Mouse (Mus musculus): ENCODE results near the gene Kyat1. TPM values are rescaled to one million over a fixed set of nuclear protein-coding genes. Genes with fewer than 3 reads are reported as not detected.

Gene Kyat1
- polyA plus RNA-seq (2014; fragmentation: Nextera tagmentation; extraction: Ambion mirVana): 8.2 and 9.6 TPM in 2 replicates

GRCm38 (mm10) chr2:30205629-30206357 is at the start of gene Kyat1:
Gene Kyat1 (minus strand): TSS chr2:30205847.
- H3K4me1 ChIP-seq (ENCODE audit: control insufficient read depth, insufficient read depth, low read length): peaks cover 12% of the 10 kb centered on the region
- peak within 1 kb of the TSS; percentile 50; the same call in 1 of the 2 replicates for H3K27ac ChIP-seq (ENCODE audit: low read depth, low read length)
- peak within 1 kb of the TSS; percentile 73 for H3K4me3 ChIP-seq (ENCODE audit: low read depth, low read length)
- WGBS: under 1% methylated on average over 44 of the region's 44 CpGs
- no peaks in the 10 kb centered on the region for H3K36me3 ChIP-seq (ENCODE audit: control insufficient read depth, insufficient read depth, low read length)
- peak; percentile 99 for DNase-seq (ENCODE audit: low spot score, missing footprints)
- H3K27me3 ChIP-seq (ENCODE audit: control insufficient read depth, insufficient read depth, low read length): no peaks in the 10 kb centered on the region
- peak within 1 kb of the TSS; percentile 68 for H3K9ac ChIP-seq (ENCODE audit: low read length)
- H3K4me2 ChIP-seq: peak within 1 kb of the TSS; percentile 85
- H3K9me3 ChIP-seq (ENCODE audit: control insufficient read depth, low read length): no peaks in the 10 kb centered on the region
- peak; percentile 96 for ATAC-seq (ENCODE audit: low FRiP score)

DNA sequence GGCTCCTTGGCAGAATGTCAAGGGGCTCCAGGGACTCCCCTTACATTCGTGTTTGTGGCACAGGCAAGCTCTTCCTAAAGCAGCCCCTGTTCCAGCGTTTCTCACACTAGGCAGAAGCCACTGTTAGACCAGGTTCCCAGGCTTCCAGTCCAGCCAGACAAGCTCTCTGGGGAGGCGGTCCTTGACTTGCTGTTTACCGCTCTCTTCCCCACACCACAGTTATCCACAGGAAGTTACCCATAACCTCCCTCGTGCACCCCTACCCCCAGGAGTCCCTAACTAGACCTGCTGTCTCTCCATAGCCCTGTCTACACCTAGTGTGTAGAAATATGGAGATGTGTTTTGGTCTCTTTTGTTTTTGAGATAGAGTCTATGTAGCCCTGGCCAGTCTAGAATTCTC is 48.2 kb upstream of the Kyat1 start:
- no peaks in the 10 kb centered on the region for H3K9me3 ChIP-seq (ENCODE audit: control insufficient read depth, low read length)
- no peak overlapping the region for H3K9ac ChIP-seq (ENCODE audit: low read length)
- no peak overlapping the region for H3K4me2 ChIP-seq
- peaks cover 26% of the 10 kb centered on the region for H3K36me3 ChIP-seq (ENCODE audit: control insufficient read depth, insufficient read depth, low read length)
- H3K27ac ChIP-seq (ENCODE audit: low read depth, low read length): no peak overlapping the region
- 88% methylated on average over 5 of the region's 5 CpGs for WGBS
- H3K27me3 ChIP-seq (ENCODE audit: control insufficient read depth, insufficient read depth, low read length): no peaks in the 10 kb centered on the region
- DNase-seq (ENCODE audit: low spot score, missing footprints) (no peak), ATAC-seq (ENCODE audit: low FRiP score) (no peak)
- H3K4me3 ChIP-seq (ENCODE audit: low read depth, low read length): no peak overlapping the region
- H3K4me1 ChIP-seq (ENCODE audit: control insufficient read depth, insufficient read depth, low read length): no peaks in the 10 kb centered on the region

GRCm38 (mm10) chr2:30252521-30252920 is 46.9 kb upstream of the Kyat1 start:
- Histone ChIP-seq H3K4me3 (ENCODE audit: low read depth, low read length) (no peak overlapping the region), H3K27me3 (ENCODE audit: control insufficient read depth, insufficient read depth, low read length) (no peaks in the 10 kb centered on the region), H3K9ac (ENCODE audit: low read length) (no peak overlapping the region), H3K4me1 (ENCODE audit: control insufficient read depth, insufficient read depth, low read length) (no peaks in the 10 kb centered on the region), H3K27ac (ENCODE audit: low read depth, low read length) (no peak overlapping the region), H3K36me3 (ENCODE audit: control insufficient read depth, insufficient read depth, low read length) (peaks cover 22% of the 10 kb centered on the region), H3K9me3 (ENCODE audit: control insufficient read depth, low read length) (no peaks in the 10 kb centered on the region), H3K4me2 (no peak overlapping the region)
- WGBS: 83% methylated on average over 3 of the region's 3 CpGs
- DNase-seq (ENCODE audit: low spot score, missing footprints) (no peak), ATAC-seq (ENCODE audit: low FRiP score) (no peak)

GRCm38 (mm10) chr2:30251417-30252104 is 45.9 kb upstream of the Kyat1 start:
- H3K9ac ChIP-seq (ENCODE audit: low read length): no peak overlapping the region
- no peak overlapping the region for H3K4me2 ChIP-seq
- H3K36me3 ChIP-seq (ENCODE audit: control insufficient read depth, insufficient read depth, low read length): peaks cover 14% of the 10 kb centered on the region
- H3K27ac ChIP-seq (ENCODE audit: low read depth, low read length): no peak overlapping the region
- no peak for DNase-seq (ENCODE audit: low spot score, missing footprints)
- no peaks in the 10 kb centered on the region for H3K4me1 ChIP-seq (ENCODE audit: control insufficient read depth, insufficient read depth, low read length)
- 84% methylated on average over 5 of the region's 5 CpGs for WGBS
- no peak for ATAC-seq (ENCODE audit: low FRiP score)
- H3K27me3 ChIP-seq (ENCODE audit: control insufficient read depth, insufficient read depth, low read length): no peaks in the 10 kb centered on the region
- H3K4me3 ChIP-seq (ENCODE audit: low read depth, low read length): no peak overlapping the region
- no peaks in the 10 kb centered on the region for H3K9me3 ChIP-seq (ENCODE audit: control insufficient read depth, low read length)

DNA sequence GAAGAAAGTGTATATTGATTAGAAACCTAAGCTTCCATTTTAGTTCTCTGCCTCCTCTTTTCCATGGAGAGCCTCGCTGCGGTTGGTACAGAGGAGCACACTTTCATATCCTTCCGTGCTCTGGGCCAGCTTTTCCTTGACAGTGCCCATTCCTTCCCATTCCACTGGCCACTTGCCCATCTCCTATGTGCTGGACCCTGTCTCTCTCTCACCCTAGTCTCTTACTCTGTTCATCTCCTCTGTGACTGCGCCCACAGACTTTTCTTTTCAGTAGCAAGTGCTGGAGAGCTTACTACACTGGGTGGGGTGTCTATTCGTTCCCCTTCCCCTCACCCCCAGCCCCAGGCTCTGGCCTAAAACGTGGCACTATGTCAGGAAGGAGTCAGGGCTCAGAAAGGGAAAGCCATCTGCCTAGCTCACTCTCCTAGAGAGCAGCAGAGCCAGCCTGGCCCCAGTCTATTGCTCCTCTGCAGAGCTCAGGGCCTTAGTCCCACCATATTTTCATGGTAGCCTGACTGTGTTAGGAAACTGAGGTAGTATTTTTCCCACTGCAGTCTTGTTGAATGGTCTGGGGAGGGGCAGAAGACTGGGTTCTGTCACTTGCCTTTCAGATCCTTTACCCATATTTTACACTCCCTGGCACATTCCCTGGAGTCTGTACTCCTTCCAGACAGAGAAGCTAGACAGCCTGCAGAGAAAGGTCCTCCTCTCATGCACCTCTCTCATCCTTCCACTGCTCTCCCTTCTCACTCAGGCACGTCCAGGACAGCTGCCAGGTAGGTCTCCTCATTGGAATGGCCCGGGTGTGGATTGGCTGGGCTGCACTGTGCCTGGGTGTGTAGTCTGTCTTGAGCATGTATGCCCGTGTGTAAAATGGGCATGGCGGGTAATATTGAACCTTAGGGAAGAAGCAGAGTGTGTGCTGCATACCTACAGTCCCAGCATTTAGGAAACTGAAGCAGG is 44.8 kb upstream of the Kyat1 start:
- 93% methylated on average over 10 of the region's 10 CpGs for WGBS

GRCm38 (mm10) chr2:30249182-30249581 is 43.5 kb upstream of the Kyat1 start:
- Histone ChIP-seq H3K36me3 (ENCODE audit: control insufficient read depth, insufficient read depth, low read length) (peaks cover 4% of the 10 kb centered on the region), H3K9ac (ENCODE audit: low read length) (no peak overlapping the region), H3K9me3 (ENCODE audit: control insufficient read depth, low read length) (no peaks in the 10 kb centered on the region), H3K4me1 (ENCODE audit: control insufficient read depth, insufficient read depth, low read length) (no peaks in the 10 kb centered on the region), H3K27me3 (ENCODE audit: control insufficient read depth, insufficient read depth, low read length) (no peaks in the 10 kb centered on the region), H3K4me2 (no peak overlapping the region), H3K4me3 (ENCODE audit: low read depth, low read length) (no peak overlapping the region), H3K27ac (ENCODE audit: low read depth, low read length) (no peak overlapping the region)
- DNase-seq (ENCODE audit: low spot score, missing footprints) (no peak), ATAC-seq (ENCODE audit: low FRiP score) (no peak)
- WGBS: 96% methylated on average over 3 of the region's 3 CpGs

More for the DNA sequence above, 44.8 kb upstream of the Kyat1 start:
- H3K4me3 ChIP-seq (ENCODE audit: low read depth, low read length): no peak overlapping the region
- H3K9me3 ChIP-seq (ENCODE audit: control insufficient read depth, low read length): no peaks in the 10 kb centered on the region
- H3K27me3 ChIP-seq (ENCODE audit: control insufficient read depth, insufficient read depth, low read length): no peaks in the 10 kb centered on the region
- no peaks in the 10 kb centered on the region for H3K4me1 ChIP-seq (ENCODE audit: control insufficient read depth, insufficient read depth, low read length)
- H3K9ac ChIP-seq (ENCODE audit: low read length): no peak overlapping the region
- H3K36me3 ChIP-seq (ENCODE audit: control insufficient read depth, insufficient read depth, low read length): peaks cover 3% of the 10 kb centered on the region
- no peak for ATAC-seq (ENCODE audit: low FRiP score)
- DNase-seq (ENCODE audit: low spot score, missing footprints): no peak
- H3K4me2 ChIP-seq: no peak overlapping the region
- no peak overlapping the region for H3K27ac ChIP-seq (ENCODE audit: low read depth, low read length)

DNA sequence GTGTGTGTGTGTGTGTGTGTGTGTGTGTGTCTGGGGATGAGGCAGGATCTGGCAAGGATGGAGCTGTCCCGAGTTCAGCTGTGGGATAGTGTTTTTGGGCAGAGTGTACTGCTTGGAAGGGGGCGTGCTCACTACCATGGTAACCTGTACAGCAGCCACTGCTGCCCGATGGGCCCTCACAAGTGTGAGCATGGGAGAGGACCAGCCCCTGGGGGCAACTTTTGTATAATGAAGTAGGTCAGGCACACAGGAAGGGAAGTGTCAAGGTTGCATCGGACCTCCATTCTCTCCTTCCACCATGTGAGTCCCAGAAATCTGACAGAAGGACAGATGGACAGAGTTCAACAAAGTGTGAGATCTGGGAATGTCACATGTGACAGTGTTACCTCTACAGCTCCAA is 42.0 kb upstream of the Kyat1 start:
- Histone ChIP-seq H3K27ac (ENCODE audit: low read depth, low read length) (no peak overlapping the region), H3K4me1 (ENCODE audit: control insufficient read depth, insufficient read depth, low read length) (no peaks in the 10 kb centered on the region), H3K27me3 (ENCODE audit: control insufficient read depth, insufficient read depth, low read length) (no peaks in the 10 kb centered on the region), H3K9me3 (ENCODE audit: control insufficient read depth, low read length) (no peaks in the 10 kb centered on the region), H3K9ac (ENCODE audit: low read length) (no peak overlapping the region), H3K36me3 (ENCODE audit: control insufficient read depth, insufficient read depth, low read length) (peaks cover 6% of the 10 kb centered on the region), H3K4me3 (ENCODE audit: low read depth, low read length) (no peak overlapping the region), H3K4me2 (no peak overlapping the region)
- 87% methylated on average over 4 of the region's 4 CpGs for WGBS
- DNase-seq (ENCODE audit: low spot score, missing footprints): no peak
- ATAC-seq (ENCODE audit: low FRiP score): no peak

DNA sequence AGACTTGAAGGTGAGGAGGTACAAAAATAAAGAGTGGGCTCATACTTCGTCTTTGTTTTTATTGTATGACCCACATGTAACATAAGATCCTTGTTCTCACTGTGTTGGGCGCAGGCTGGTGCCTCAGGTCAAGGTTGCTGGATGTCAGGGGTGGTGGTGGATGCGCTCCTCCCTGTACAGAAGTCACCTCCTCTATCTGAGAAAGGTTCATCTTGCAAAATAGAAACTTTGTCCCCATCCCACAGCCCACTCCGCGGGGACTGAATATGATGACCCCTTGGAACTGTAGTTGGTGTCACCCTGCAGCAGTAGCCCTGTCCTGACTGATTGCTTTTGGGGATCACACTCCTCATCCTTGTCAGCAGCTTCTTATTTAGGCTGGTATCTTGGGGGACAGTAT is 41.4 kb upstream of the Kyat1 start:
- ATAC-seq (ENCODE audit: low FRiP score): no peak
- no peaks in the 10 kb centered on the region for H3K27me3 ChIP-seq (ENCODE audit: control insufficient read depth, insufficient read depth, low read length)
- H3K9me3 ChIP-seq (ENCODE audit: control insufficient read depth, low read length): no peaks in the 10 kb centered on the region
- no peak for DNase-seq (ENCODE audit: low spot score, missing footprints)
- no peak overlapping the region for H3K4me3 ChIP-seq (ENCODE audit: low read depth, low read length)
- H3K36me3 ChIP-seq (ENCODE audit: control insufficient read depth, insufficient read depth, low read length): peaks cover 6% of the 10 kb centered on the region
- no peaks in the 10 kb centered on the region for H3K4me1 ChIP-seq (ENCODE audit: control insufficient read depth, insufficient read depth, low read length)
- no peak overlapping the region for H3K27ac ChIP-seq (ENCODE audit: low read depth, low read length)
- no peak overlapping the region for H3K9ac ChIP-seq (ENCODE audit: low read length)
- no peak overlapping the region for H3K4me2 ChIP-seq
- WGBS: 88% methylated on average over 5 of the region's 5 CpGs

Data from midbrain, embryonic 11.5 days (tissue).